Mouse (Mus musculus) embryonic fibroblast, embryonic 13.5 days (primary cell): ENCODE data around the gene Tshz2. TPM values are rescaled to one million over a fixed set of nuclear protein-coding genes. Genes with fewer than 3 reads are reported as not detected.
A peak's percentile ranks its signal among the peaks of the same experiment; 100 is the strongest.

ENCODE experiments used
- H3K27ac ChIP-seq: 2 replicates; pipeline ENCODE4 v1.5.1; 2012; ENCODE audit warnings: low read length, control low read depth, inconsistent platforms; ENCODE audit not compliant: insufficient read depth
- H3K4me1 ChIP-seq: 2 replicates; pipeline ENCODE4 v1.6.1; 2011; ENCODE audit warnings: low read length; ENCODE audit not compliant: control insufficient read depth, insufficient read depth
- H3K4me3 ChIP-seq: 2 replicates; pipeline ENCODE4 v1.5.1; 2011; ENCODE audit warnings: mild to moderate bottlenecking, control low read depth, low read length; ENCODE audit not compliant: insufficient read depth
- CTCF ChIP-seq: IDR thresholded peaks from 2 replicates; pipeline ENCODE4 v1.5.1; 2011; ENCODE audit warnings: mild to moderate bottlenecking, control low read depth, low read length, moderate library complexity, borderline replicate concordance; ENCODE audit not compliant: insufficient read depth
- POLR2A ChIP-seq: IDR thresholded peaks from 2 replicates; pipeline ENCODE4 v1.6.1; 2011; ENCODE audit warnings: low read depth, mild to moderate bottlenecking, control low read depth, low read length, moderate library complexity
- polyA plus RNA-seq: library from polyadenylated mRNA; stranded (reverse); fragments of >200 nt; gene quantifications from 2 replicates; pipeline ENCODE4 v1.2.4, GENCODE M21; 2011; ENCODE audit warnings: low read depth; ENCODE audit not compliant: missing spikeins, insufficient read length

The Tshz2 gene
- polyA plus RNA-seq, 1 experiment, result 10.7 TPM

- Histone ChIP-seq H3K27ac (no peak overlapping the region), H3K4me1 (no peaks in the 10 kb centered on the region), H3K4me3 (no peak overlapping the region)
- TF ChIP-seq CTCF (no peak), POLR2A (no peak)
Observed at GRCm38 (mm10) chr2:169630070-169630469, 2.7 kb upstream of the Tshz2 start.

GRCm38 (mm10) chr2:169633491-169634289 lies 877 bp downstream of the Tshz2 start:
- peak overlapping the region; percentile 84 for H3K4me3 ChIP-seq
- TF ChIP-seq POLR2A (no peak), CTCF (no peak)
- peak overlapping the region; percentile 22; the same call in 1 of the 2 replicates for H3K27ac ChIP-seq
- H3K4me1 ChIP-seq, result no peaks in the 10 kb centered on the region

- peak overlapping the region; percentile 35 for H3K27ac ChIP-seq
- no peak for TF ChIP-seq CTCF
- peak overlapping the region; percentile 84 for H3K4me3 ChIP-seq
- H3K4me1 ChIP-seq, result no peaks in the 10 kb centered on the region
Observed at GRCm38 (mm10) chr2:169634619-169635382, 2.0 kb downstream of the Tshz2 start.

GRCm38 (mm10) chr2:169635428-169635827 lies 2.6 kb downstream of the Tshz2 start:
- H3K4me3 ChIP-seq, result peak overlapping the region; percentile 18
- no peaks in the 10 kb centered on the region for H3K4me1 ChIP-seq
- H3K27ac ChIP-seq, result no peak overlapping the region
- TF ChIP-seq POLR2A (no peak), CTCF (no peak)

GRCm38 (mm10) chr2:169636414-169636813 lies 3.6 kb downstream of the Tshz2 start:
- no peak overlapping the region for H3K4me3 ChIP-seq
- H3K27ac ChIP-seq, result no peak overlapping the region
- no peaks in the 10 kb centered on the region for H3K4me1 ChIP-seq
- TF ChIP-seq CTCF, result no peak
- no peak for TF ChIP-seq POLR2A

GRCm38 (mm10) chr2:169641547-169641946 lies 8.7 kb downstream of the Tshz2 start:
- Histone ChIP-seq H3K4me1 (no peaks in the 10 kb centered on the region), H3K4me3 (no peak overlapping the region), H3K27ac (no peak overlapping the region)
- TF ChIP-seq POLR2A (no peak), CTCF (no peak)

GRCm38 (mm10) chr2:169642420-169642819 lies 9.6 kb downstream of the Tshz2 start:
- Histone ChIP-seq H3K27ac (no peak overlapping the region), H3K4me1 (no peaks in the 10 kb centered on the region), H3K4me3 (no peak overlapping the region)
- TF ChIP-seq CTCF (no peak), POLR2A (no peak)

- TF ChIP-seq POLR2A (no peak), CTCF (no peak)
- Histone ChIP-seq H3K4me3 (no peak overlapping the region), H3K4me1 (no peaks in the 10 kb centered on the region), H3K27ac (no peak overlapping the region)
Observed at GRCm38 (mm10) chr2:169647091-169647490, 14.3 kb downstream of the Tshz2 start.

GRCm38 (mm10) chr2:169649262-169649885 lies 16.6 kb downstream of the Tshz2 start:
- TF ChIP-seq CTCF (no peak), POLR2A (no peak)
- H3K4me1 ChIP-seq, result peaks cover 3% of the 10 kb centered on the region
- H3K27ac ChIP-seq, result no peak overlapping the region
- H3K4me3 ChIP-seq, result no peak overlapping the region

GRCm38 (mm10) chr2:169653282-169653681 lies 20.5 kb downstream of the Tshz2 start:
- no peak for TF ChIP-seq CTCF
- no peak for TF ChIP-seq POLR2A
- Histone ChIP-seq H3K27ac (peak overlapping the region; percentile 85), H3K4me1 (peaks cover 11% of the 10 kb centered on the region), H3K4me3 (no peak overlapping the region)
